11 mouse cellular contexts compared by ENCODE assay signal in genomic region chr2:60607980-60608379, GRCm38 (mm10). TPM values are rescaled to one million over a fixed set of nuclear protein-coding genes. Genes with fewer than 3 reads are reported as not detected.
A peak's percentile ranks its signal among the peaks of the same experiment; 100 is the strongest.
DNase-seq lines count a peak whose midpoint lies in the region; ATAC-seq and TF ChIP-seq lines count a peak whose summit lies in the region.
"Had no signal": no experiment of that assay in that cellular context is flagged by ENCODE, and none has a peak within 500 bp of the region (broad histone marks: within the 10 kb centered on the region; RNA-seq: fewer than 3 reads in every experiment).

No protein-coding gene starts in this region.

- 0 out of 2 replicates have a peak, but pooled peaks have one; percentile 7 for TF ChIP-seq CTCF in cortical plate, adult 2 months (IDR thresholded peaks at IDR 0.05; ENCODE audit: extremely low read depth, insufficient read depth, low read length)

- no peak overlapping the region for H3K4me2 ChIP-seq in kidney, embryonic 14.5 days (replicated peaks; ENCODE audit: low read depth, low read length)
- H3K4me2 ChIP-seq: intestine, embryonic 15.5 days had no signal

- no peaks in the 10 kb centered on the region for H3K9me3 ChIP-seq in kidney, embryonic 14.5 days (ENCODE audit: control insufficient read depth, low read length)
- H3K9me3 ChIP-seq: intestine, embryonic 15.5 days had no signal

- H3K36me3 ChIP-seq in kidney, embryonic 14.5 days (ENCODE audit: control insufficient read depth, insufficient read depth, low read length), result no peaks in the 10 kb centered on the region
- H3K36me3 ChIP-seq: intestine, embryonic 15.5 days had no signal

- TF ChIP-seq POLR2A in cortical plate, adult 2 months (IDR thresholded peaks at IDR 0.05; ENCODE audit: extremely low read depth, insufficient read depth, low read length), result no peak

- no peak overlapping the region for H3K27ac ChIP-seq in kidney, embryonic 14.5 days (ENCODE audit: low read depth, low read length)
- H3K27ac ChIP-seq in cortical plate, adult 2 months (ENCODE audit: insufficient read depth, low read length), result no peak overlapping the region
- H3K27ac ChIP-seq: intestine, embryonic 15.5 days had no signal

- H3K27me3 ChIP-seq in kidney, embryonic 14.5 days (ENCODE audit: control insufficient read depth, insufficient read depth, low read length), result no peaks in the 10 kb centered on the region
- H3K27me3 ChIP-seq: intestine, embryonic 15.5 days had no signal

- H3K4me1 ChIP-seq in kidney, embryonic 14.5 days (ENCODE audit: control insufficient read depth, insufficient read depth, low read length), result no peaks in the 10 kb centered on the region
- no peaks in the 10 kb centered on the region for H3K4me1 ChIP-seq in cortical plate, adult 2 months (ENCODE audit: control insufficient read depth, insufficient read depth, low read length)
- H3K4me1 ChIP-seq: intestine, embryonic 15.5 days had no signal

- no peak overlapping the region for H3K9ac ChIP-seq in kidney, embryonic 14.5 days (ENCODE audit: low read depth, low read length)
- H3K9ac ChIP-seq: intestine, embryonic 15.5 days had no signal

- ATAC-seq in kidney, embryonic 14.5 days (ENCODE audit: low FRiP score, low TSS enrichment), result no peak
- ATAC-seq: intestine, embryonic 15.5 days; midbrain, embryonic 16.5 days had no signal

- 73% methylated on average over 4 of the region's 4 CpGs for WGBS in kidney, embryonic 14.5 days

- peak; percentile 31 for DNase-seq in embryo, embryonic 10 days (ENCODE audit: low spot score)
- no peak for DNase-seq in embryo, embryonic 9.5 days (ENCODE audit: extremely low spot score)
- DNase-seq in kidney, adult 8-10 months, result peak; percentile 7
- DNase-seq in lung, postnatal 14 days, result peak; percentile 33
- DNase-seq in cerebellum, adult 9-11 months, result no peak
- no peak for DNase-seq in right cerebral cortex, adult 18-20 months

- no peak overlapping the region for H3K4me3 ChIP-seq in kidney, embryonic 14.5 days (ENCODE audit: low read length)
- no peak overlapping the region for H3K4me3 ChIP-seq in cortical plate, adult 2 months (ENCODE audit: insufficient read depth, low read length)
- H3K4me3 ChIP-seq: erythroblast, embryonic 14.5 days; intestine, embryonic 15.5 days had no signal

RNA-seq across cellular contexts. Expression of gene Pla2r1, which starts 54.9 kb away (rescaled TPM):
- 1.6 and 3.3 TPM in 2 replicates for polyA plus RNA-seq in kidney, embryonic 14.5 days (2014; fragmentation: Nextera tagmentation; extraction: Ambion mirVana)
- polyA plus RNA-seq in cortical plate, adult 2 months (2012; rRNA removed), result 0.31 and 0.51 TPM in 2 replicates
- polyA plus RNA-seq: erythroblast, embryonic 14.5 days had no signal

Comparison
In these comparisons a context has a peak if more than half of its experiments do, and no peak if none do; other contexts are left out.
1. DNase-seq: peak in embryo, embryonic 10 days (single experiment), kidney, adult 8-10 months (2 of 2) and lung, postnatal 14 days (single experiment); none in embryo, embryonic 9.5 days (single experiment), cerebellum, adult 9-11 months (single experiment) and right cerebral cortex, adult 18-20 months (single experiment).